Mouse (Mus musculus): ENCODE data around the gene Stard3. TPM values are rescaled to one million over a fixed set of nuclear protein-coding genes. Genes with fewer than 3 reads are reported as not detected.

The Stard3 gene
- total and polyA plus RNA-seq, 3 experiments = 31.7 to 39.6 (median 33.9) TPM

- Histone ChIP-seq H3K9ac (ENCODE audit: insufficient read depth, low read depth) (no peak within 1 kb of the TSS), H3K4me3 (replicated peaks in 1 of 3; ENCODE audit: low read depth in 2 of 3, low read length in 2 of 3, poor library complexity in 1 of 3) (no peak within 1 kb of the TSS), H3K4me2 (ENCODE audit: insufficient read depth, low read depth, poor library complexity, severe bottlenecking) (no peak within 1 kb of the TSS), H3K9me3 (replicated peaks; ENCODE audit: low read length) (peaks cover 26% of the 10 kb centered on the region), H3K27ac (ENCODE audit: insufficient read depth, low read depth) (no peak within 1 kb of the TSS), H3K4me1 (ENCODE audit: control insufficient read depth in 1 of 2, insufficient read depth in 2 of 2) (peaks cover 6 to 8% of the 10 kb centered on the region in 2 experiments; a peak in 3 of 4 replicates), H3K36me3 (replicated peaks in 1 of 2; ENCODE audit: control insufficient read depth in 1 of 2, insufficient read depth in 1 of 2, low read length in 1 of 2) (no peaks in the 10 kb centered on the region), H3K27me3 (replicated peaks) (peaks cover 80% of the 10 kb centered on the region), H3K79me2 (replicated peaks; ENCODE audit: control insufficient read depth, extremely low read depth, insufficient read depth, poor library complexity, severe bottlenecking) (no peaks in the 10 kb centered on the region)
- no peak for TF ChIP-seq SMC3 (IDR thresholded peaks at IDR 0.05; ENCODE audit: low read depth, low read length)
- no peak for TF ChIP-seq PAX5 (IDR thresholded peaks at IDR 0.05; ENCODE audit: low read length)
- no peak for TF ChIP-seq POLR2AphosphoS2 (IDR thresholded peaks at IDR 0.05; ENCODE audit: low read depth, low read length)
- no peak for TF ChIP-seq POLR2A (IDR thresholded peaks at IDR 0.05; ENCODE audit: low read depth, low read length)
- no peak for TF ChIP-seq RAD21 (IDR thresholded peaks at IDR 0.05; ENCODE audit: low read depth, low read length)
- no peak for TF ChIP-seq CHD1 (IDR thresholded peaks at IDR 0.05; ENCODE audit: low read depth, low read length)
- no peak for TF ChIP-seq MAX (IDR thresholded peaks at IDR 0.05; ENCODE audit: low read length)
- TF ChIP-seq USF1 (IDR thresholded peaks at IDR 0.05; ENCODE audit: low read depth, low read length) = no peak
- TF ChIP-seq BHLHE40 (IDR thresholded peaks at IDR 0.05; ENCODE audit: low read depth, low read length) = no peak
- no peak for TF ChIP-seq ZKSCAN1 (IDR thresholded peaks at IDR 0.05; ENCODE audit: borderline replicate concordance, low read depth, low read length)
- TF ChIP-seq NELFE (IDR thresholded peaks at IDR 0.05; ENCODE audit: low read depth, low read length) = no peak
- no peak for TF ChIP-seq JUND (conservative IDR thresholded peaks at IDR 0.05; ENCODE audit: low read depth, low read length)
- TF ChIP-seq NRF1 (IDR thresholded peaks at IDR 0.05; ENCODE audit: low read depth, low read length) = no peak
- TF ChIP-seq MXI1 (IDR thresholded peaks at IDR 0.05; ENCODE audit: low read depth, low read length) = no peak
- TF ChIP-seq USF2 (conservative IDR thresholded peaks at IDR 0.05; ENCODE audit: low read depth, low read length) = no peak
- no peak for TF ChIP-seq KAT2A (IDR thresholded peaks at IDR 0.05; ENCODE audit: insufficient replicate concordance, low read length)
- TF ChIP-seq TCF12 (IDR thresholded peaks at IDR 0.05; ENCODE audit: low read depth, low read length) = no peak
- no peak for TF ChIP-seq E2F4 (IDR thresholded peaks at IDR 0.05; ENCODE audit: insufficient replicate concordance, low read depth, low read length)
- no peak for DNase-seq (ENCODE audit: extremely low read depth)
- dilution Hi-C loops (cut with MboI; ENCODE audit: extremely low pct_ligation_motif_present, extremely low pct_unique_long_range_greater_than_20kb, low sequenced_read_pairs) (no loop called here), in situ Hi-C loops (cut with MboI; ENCODE audit: low pct_ligation_motif_present, low pct_unique_long_range_greater_than_20kb, low sequenced_read_pairs) (loop anchor here (25.0 kb wide), 1 partner anchor 308 kb away; the partner anchor contains the start of genes Gm12355, Gsdma2 and Gsdma3)
Observed at GRCm38 (mm10) chr11:98329081-98329959, 28.8 kb upstream of the Stard3 start, which contains the start of gene Neurod2. TSS of gene Neurod2 (minus strand) at chr11:98329648.

Data from CH12.LX (cell line).